Mouse (Mus musculus): ENCODE data around the gene Ffar4. TPM values are rescaled to one million over a fixed set of nuclear protein-coding genes. Genes with fewer than 3 reads are reported as not detected.

Ffar4 gene
- 7.0 and 10.4 TPM in 2 replicates for polyA plus RNA-seq (2014; fragmentation: Nextera tagmentation; extraction: Ambion mirVana)

- H3K9ac ChIP-seq (ENCODE audit: low read length) = peak within 1 kb of the TSS; percentile 29
- ATAC-seq (replicated peaks; ENCODE audit: low FRiP score, low TSS enrichment, low read depth) (peak; percentile 71), DNase-seq (ENCODE audit: low spot score) (peak; percentile 72)
- peak within 1 kb of the TSS; percentile 47 for H3K4me2 ChIP-seq (ENCODE audit: low read length)
- H3K4me3 ChIP-seq (ENCODE audit: low read depth, low read length) = peak within 1 kb of the TSS; percentile 33
- peaks cover 41% of the 10 kb centered on the region for H3K27me3 ChIP-seq (replicated peaks; ENCODE audit: control insufficient read depth, insufficient read depth, low read length)
- WGBS = under 1% methylated on average over 77 of the region's 77 CpGs
- H3K4me1 ChIP-seq (replicated peaks; ENCODE audit: control insufficient read depth, insufficient read depth, low read length) = 0 out of 2 replicates have a peak, but pooled peaks cover 4% of the 10 kb centered on the region
- no peaks in the 10 kb centered on the region for H3K9me3 ChIP-seq (ENCODE audit: control insufficient read depth, low read length)
- no peaks in the 10 kb centered on the region for H3K36me3 ChIP-seq (ENCODE audit: control insufficient read depth, insufficient read depth, low read length)
- H3K27ac ChIP-seq (ENCODE audit: low read depth) = no peak within 1 kb of the TSS
Observed at GRCm38 (mm10) chr19:38096858-38097758, at the start of gene Ffar4. Gene Ffar4, plus strand, starts transcription at chr19:38097071.

DNA sequence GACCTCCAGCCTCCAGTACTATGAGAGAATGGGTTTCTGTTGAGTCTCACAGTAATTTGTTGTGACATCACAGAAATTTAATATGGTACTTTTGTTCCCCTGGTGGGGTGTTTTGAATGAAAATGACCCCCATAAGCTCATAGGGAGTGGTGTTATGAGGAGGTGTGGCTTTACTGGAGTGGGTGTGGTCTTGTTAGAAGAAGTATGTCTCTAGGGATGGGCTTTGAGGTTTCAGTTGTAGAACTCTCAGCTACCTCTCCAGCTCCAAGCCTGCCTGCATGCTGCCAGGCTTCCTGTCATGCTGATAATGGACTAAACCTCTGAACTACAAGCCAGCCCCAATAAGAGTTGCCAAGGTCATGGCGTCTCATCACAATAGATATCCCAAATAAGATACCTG, 47.2 kb upstream of the Ffar4 start:
- Histone ChIP-seq H3K27me3 (replicated peaks; ENCODE audit: control insufficient read depth, insufficient read depth, low read length) (no peaks in the 10 kb centered on the region), H3K4me1 (replicated peaks; ENCODE audit: control insufficient read depth, insufficient read depth, low read length) (no peaks in the 10 kb centered on the region; the same call in 1 of the 2 replicates), H3K4me2 (ENCODE audit: low read length) (no peak overlapping the region), H3K4me3 (ENCODE audit: low read depth, low read length) (no peak overlapping the region), H3K36me3 (ENCODE audit: control insufficient read depth, insufficient read depth, low read length) (no peaks in the 10 kb centered on the region), H3K9ac (ENCODE audit: low read length) (no peak overlapping the region), H3K27ac (ENCODE audit: low read depth) (no peak overlapping the region), H3K9me3 (ENCODE audit: control insufficient read depth, low read length) (no peaks in the 10 kb centered on the region)
- ATAC-seq (replicated peaks; ENCODE audit: low FRiP score, low TSS enrichment, low read depth) (no peak), DNase-seq (ENCODE audit: low spot score) (no peak)
- 74% methylated on average over 1 of the region's 1 CpGs for WGBS

GRCm38 (mm10) chr19:38053227-38054041, 43.4 kb upstream of the Ffar4 start:
- DNase-seq (ENCODE audit: low spot score) = no peak
- ATAC-seq (replicated peaks; ENCODE audit: low FRiP score, low TSS enrichment, low read depth) = no peak
- peak overlapping the region; percentile 81 for H3K4me3 ChIP-seq (ENCODE audit: low read depth, low read length)
- no peaks in the 10 kb centered on the region for H3K27me3 ChIP-seq (replicated peaks; ENCODE audit: control insufficient read depth, insufficient read depth, low read length)
- H3K36me3 ChIP-seq (ENCODE audit: control insufficient read depth, insufficient read depth, low read length) = peaks cover 13% of the 10 kb centered on the region
- peak overlapping the region; percentile 44 for H3K9ac ChIP-seq (ENCODE audit: low read length)
- peak overlapping the region; percentile 73 for H3K4me2 ChIP-seq (ENCODE audit: low read length)
- peak overlapping the region; percentile 59; the same call in 1 of the 2 replicates for H3K27ac ChIP-seq (ENCODE audit: low read depth)
- H3K4me1 ChIP-seq (replicated peaks; ENCODE audit: control insufficient read depth, insufficient read depth, low read length) = peaks cover 11% of the 10 kb centered on the region
- H3K9me3 ChIP-seq (ENCODE audit: control insufficient read depth, low read length) = no peaks in the 10 kb centered on the region
- WGBS = 21% methylated on average over 8 of the region's 8 CpGs

- H3K9me3 ChIP-seq (ENCODE audit: control insufficient read depth, low read length) = no peaks in the 10 kb centered on the region
- peaks cover 20% of the 10 kb centered on the region for H3K36me3 ChIP-seq (ENCODE audit: control insufficient read depth, insufficient read depth, low read length)
- H3K27ac ChIP-seq (ENCODE audit: low read depth) = peak overlapping the region; percentile 59; the same call in 1 of the 2 replicates
- ATAC-seq (replicated peaks; ENCODE audit: low FRiP score, low TSS enrichment, low read depth) = peak; percentile 92
- WGBS = 1% methylated on average over 23 of the region's 23 CpGs
- no peak for DNase-seq (ENCODE audit: low spot score)
- H3K4me3 ChIP-seq (ENCODE audit: low read depth, low read length) = peak overlapping the region; percentile 81
- peak overlapping the region; percentile 73 for H3K4me2 ChIP-seq (ENCODE audit: low read length)
- peak overlapping the region; percentile 44 for H3K9ac ChIP-seq (ENCODE audit: low read length)
- no peaks in the 10 kb centered on the region for H3K27me3 ChIP-seq (replicated peaks; ENCODE audit: control insufficient read depth, insufficient read depth, low read length)
- peaks cover 11% of the 10 kb centered on the region for H3K4me1 ChIP-seq (replicated peaks; ENCODE audit: control insufficient read depth, insufficient read depth, low read length)
Observed at GRCm38 (mm10) chr19:38054149-38054719, 42.6 kb upstream of the Ffar4 start.

DNA sequence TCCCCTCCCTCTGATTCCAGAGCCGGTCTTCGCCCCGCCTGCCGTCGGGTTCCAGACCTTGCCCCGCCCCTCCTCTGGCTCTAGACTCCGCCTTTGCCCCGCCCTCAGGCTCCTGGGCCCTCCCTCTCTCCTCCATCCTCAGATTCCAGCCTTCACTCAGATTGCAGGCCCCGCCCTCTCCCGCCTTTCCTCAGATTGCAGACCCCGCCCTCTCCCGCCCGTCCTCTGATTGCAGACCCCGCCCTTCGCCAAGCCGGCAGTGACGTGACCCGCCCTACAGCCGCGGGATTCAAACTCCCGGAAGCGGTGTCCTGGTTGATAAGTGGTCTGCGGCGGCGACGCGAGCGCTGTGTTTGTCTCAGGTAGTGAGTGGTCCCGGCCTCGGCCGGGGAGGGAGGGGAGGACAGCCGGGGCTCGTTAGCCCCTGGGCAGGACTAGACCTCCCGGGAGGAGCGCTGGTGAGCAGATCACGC, 42.1 kb upstream of the Ffar4 start, which contains the start of gene Cep55:
Gene Cep55, plus strand, starts transcription at position 292 of the 473 bp plus-strand sequence.
- peaks cover 25% of the 10 kb centered on the region for H3K36me3 ChIP-seq (ENCODE audit: control insufficient read depth, insufficient read depth, low read length)
- peaks cover 11% of the 10 kb centered on the region for H3K4me1 ChIP-seq (replicated peaks; ENCODE audit: control insufficient read depth, insufficient read depth, low read length)
- no peaks in the 10 kb centered on the region for H3K27me3 ChIP-seq (replicated peaks; ENCODE audit: control insufficient read depth, insufficient read depth, low read length)
- ATAC-seq (replicated peaks; ENCODE audit: low FRiP score, low TSS enrichment, low read depth) = peak; percentile 93
- WGBS = 1% methylated on average over 35 of the region's 36 CpGs
- H3K27ac ChIP-seq (ENCODE audit: low read depth) = peak within 1 kb of the TSS; percentile 59; the same call in 1 of the 2 replicates
- H3K4me2 ChIP-seq (ENCODE audit: low read length) = peak within 1 kb of the TSS; percentile 73
- peak within 1 kb of the TSS; percentile 74 for H3K9ac ChIP-seq (ENCODE audit: low read length)
- H3K9me3 ChIP-seq (ENCODE audit: control insufficient read depth, low read length) = no peaks in the 10 kb centered on the region
- peak within 1 kb of the TSS; percentile 81 for H3K4me3 ChIP-seq (ENCODE audit: low read depth, low read length)
- DNase-seq (ENCODE audit: low spot score) = peak; percentile 99

DNA sequence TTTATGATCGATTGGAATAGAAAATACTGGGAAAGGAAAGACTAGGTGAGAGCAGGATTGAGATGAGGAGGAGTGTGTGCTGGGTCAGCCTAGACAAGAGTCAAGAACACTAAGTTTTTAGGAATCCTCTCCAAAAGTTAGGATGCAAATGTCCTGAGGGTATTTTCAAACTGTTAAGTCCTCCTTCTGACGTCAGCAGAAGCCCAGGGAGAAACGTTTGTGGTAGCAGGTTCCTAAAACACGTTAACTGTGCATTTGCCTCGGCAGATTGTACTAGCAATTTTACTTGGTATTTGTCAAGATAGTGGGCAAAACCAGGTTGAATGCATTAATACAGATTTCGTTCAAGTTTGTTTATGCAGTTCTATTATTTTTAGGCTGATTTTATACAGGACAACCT, 41.1 kb upstream of the Ffar4 start:
- DNase-seq (ENCODE audit: low spot score) (no peak), ATAC-seq (replicated peaks; ENCODE audit: low FRiP score, low TSS enrichment, low read depth) (no peak)
- peaks cover 36% of the 10 kb centered on the region for H3K36me3 ChIP-seq (ENCODE audit: control insufficient read depth, insufficient read depth, low read length)
- WGBS = 13% methylated on average over 6 of the region's 6 CpGs
- peak overlapping the region; percentile 73 for H3K4me2 ChIP-seq (ENCODE audit: low read length)
- H3K4me1 ChIP-seq (replicated peaks; ENCODE audit: control insufficient read depth, insufficient read depth, low read length) = peaks cover 11% of the 10 kb centered on the region
- H3K27ac ChIP-seq (ENCODE audit: low read depth) = no peak overlapping the region
- peak overlapping the region; percentile 74 for H3K9ac ChIP-seq (ENCODE audit: low read length)
- no peaks in the 10 kb centered on the region for H3K27me3 ChIP-seq (replicated peaks; ENCODE audit: control insufficient read depth, insufficient read depth, low read length)
- no peaks in the 10 kb centered on the region for H3K9me3 ChIP-seq (ENCODE audit: control insufficient read depth, low read length)
- peak overlapping the region; percentile 81 for H3K4me3 ChIP-seq (ENCODE audit: low read depth, low read length)

DNA sequence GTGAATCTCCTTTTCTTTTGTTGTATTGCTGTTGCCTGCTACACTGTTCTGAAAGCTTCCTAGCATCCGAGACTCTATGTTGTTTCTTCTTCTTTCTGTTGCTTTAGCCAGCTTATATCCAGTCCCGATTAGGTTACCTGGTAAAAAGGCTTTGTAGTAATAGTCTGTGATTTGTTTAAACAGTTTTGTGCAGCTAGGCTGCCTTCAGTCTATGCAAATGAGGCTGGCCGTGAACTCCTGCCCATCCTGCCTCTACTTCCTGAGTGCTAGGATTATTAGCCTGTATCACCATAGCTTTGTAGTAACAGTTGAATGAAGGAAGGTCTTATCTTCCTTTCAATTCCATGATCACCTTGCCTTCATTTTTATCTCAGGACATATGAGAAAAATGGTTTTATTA, 40.6 kb upstream of the Ffar4 start:
- Histone ChIP-seq H3K9me3 (ENCODE audit: control insufficient read depth, low read length) (no peaks in the 10 kb centered on the region), H3K27ac (ENCODE audit: low read depth) (no peak overlapping the region), H3K27me3 (replicated peaks; ENCODE audit: control insufficient read depth, insufficient read depth, low read length) (no peaks in the 10 kb centered on the region), H3K9ac (ENCODE audit: low read length) (0 out of 2 replicates have a peak overlapping the region, but pooled peaks have one; percentile 22), H3K4me2 (ENCODE audit: low read length) (peak overlapping the region; percentile 73), H3K4me1 (replicated peaks; ENCODE audit: control insufficient read depth, insufficient read depth, low read length) (peaks cover 11% of the 10 kb centered on the region), H3K4me3 (ENCODE audit: low read depth, low read length) (peak overlapping the region; percentile 81), H3K36me3 (ENCODE audit: control insufficient read depth, insufficient read depth, low read length) (peaks cover 41% of the 10 kb centered on the region)
- DNase-seq (ENCODE audit: low spot score) = no peak
- 46% methylated on average over 3 of the region's 3 CpGs for WGBS
- no peak for ATAC-seq (replicated peaks; ENCODE audit: low FRiP score, low TSS enrichment, low read depth)

DNA sequence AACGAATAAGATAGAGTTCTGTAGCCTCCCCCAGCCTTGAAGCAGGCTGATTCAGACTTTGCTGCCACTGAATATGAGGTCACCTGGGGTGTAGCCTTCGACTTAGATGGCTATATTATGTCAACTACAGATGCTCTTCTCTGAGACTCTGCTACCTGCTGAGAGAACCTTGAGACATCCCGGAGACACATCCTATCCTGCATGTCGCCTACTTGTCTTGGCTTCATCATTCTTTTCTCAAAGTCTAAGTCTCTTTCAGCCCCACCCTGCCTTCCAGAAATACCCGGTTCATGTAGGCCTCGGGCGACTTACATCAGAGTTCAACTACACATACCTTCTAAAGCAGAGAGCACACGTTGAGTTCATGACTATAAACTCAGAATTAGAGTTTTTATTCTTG, 39.9 kb upstream of the Ffar4 start:
- H3K4me1 ChIP-seq (replicated peaks; ENCODE audit: control insufficient read depth, insufficient read depth, low read length) = peaks cover 11% of the 10 kb centered on the region
- ATAC-seq (replicated peaks; ENCODE audit: low FRiP score, low TSS enrichment, low read depth) (no peak), DNase-seq (ENCODE audit: low spot score) (no peak)
- H3K36me3 ChIP-seq (ENCODE audit: control insufficient read depth, insufficient read depth, low read length) = peaks cover 47% of the 10 kb centered on the region
- H3K9ac ChIP-seq (ENCODE audit: low read length) = no peak overlapping the region
- no peak overlapping the region for H3K27ac ChIP-seq (ENCODE audit: low read depth)
- no peaks in the 10 kb centered on the region for H3K9me3 ChIP-seq (ENCODE audit: control insufficient read depth, low read length)
- WGBS = 90% methylated on average over 8 of the region's 8 CpGs
- no peak overlapping the region for H3K4me2 ChIP-seq (ENCODE audit: low read length)
- H3K4me3 ChIP-seq (ENCODE audit: low read depth, low read length) = no peak overlapping the region
- no peaks in the 10 kb centered on the region for H3K27me3 ChIP-seq (replicated peaks; ENCODE audit: control insufficient read depth, insufficient read depth, low read length)
